Mouse (Mus musculus) right cerebral cortex, postnatal 36 days (tissue): ENCODE data around the gene Mettl3.

Experiments used
- DNase-seq, 2 experiments: peaks; one replicate each; pipeline ENCODE4 v3.0.0; 2022; ENCODE audit warnings: low spot score in 2 of 2, mixed read lengths in 1 of 2

Mettl3 gene

DNA sequence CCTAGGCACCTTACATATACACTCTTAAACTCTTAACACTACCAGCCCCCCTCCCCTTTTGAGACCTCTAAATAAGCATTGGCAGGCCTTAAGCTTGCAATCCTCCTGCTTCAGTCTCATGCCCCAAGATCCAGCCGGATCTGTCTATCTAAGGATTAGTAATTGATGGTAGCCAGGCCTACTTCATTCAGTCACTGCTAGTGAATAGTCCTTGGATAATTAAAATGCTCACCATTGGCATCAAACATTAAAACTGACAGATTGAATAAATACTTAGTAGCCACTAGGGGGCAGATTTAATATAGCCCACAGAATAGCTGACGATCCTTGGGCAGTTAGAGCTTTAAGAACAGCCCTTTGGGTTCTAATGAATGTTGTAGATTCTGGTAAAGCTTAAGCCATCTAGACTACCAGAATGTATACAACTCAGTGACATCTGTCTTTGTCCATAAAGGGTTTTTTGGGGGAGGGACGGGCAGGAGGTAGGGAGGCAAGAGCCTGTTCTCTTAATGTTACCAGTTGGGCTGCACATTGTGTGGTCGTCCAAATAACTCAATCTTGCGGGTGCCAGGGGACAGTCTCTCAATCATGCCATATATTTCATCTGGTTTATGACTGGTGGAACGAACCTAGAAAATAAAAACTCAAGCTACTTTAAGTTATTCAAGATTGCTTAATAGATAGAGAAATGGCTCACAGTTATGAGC lies 9.2 kb downstream of the Mettl3 start:
- DNase-seq, result no peak

GRCm38 (mm10) chr14:52284191-52284590 lies 20.7 kb downstream of the Mettl3 start:
- DNase-seq, result no peak

DNA sequence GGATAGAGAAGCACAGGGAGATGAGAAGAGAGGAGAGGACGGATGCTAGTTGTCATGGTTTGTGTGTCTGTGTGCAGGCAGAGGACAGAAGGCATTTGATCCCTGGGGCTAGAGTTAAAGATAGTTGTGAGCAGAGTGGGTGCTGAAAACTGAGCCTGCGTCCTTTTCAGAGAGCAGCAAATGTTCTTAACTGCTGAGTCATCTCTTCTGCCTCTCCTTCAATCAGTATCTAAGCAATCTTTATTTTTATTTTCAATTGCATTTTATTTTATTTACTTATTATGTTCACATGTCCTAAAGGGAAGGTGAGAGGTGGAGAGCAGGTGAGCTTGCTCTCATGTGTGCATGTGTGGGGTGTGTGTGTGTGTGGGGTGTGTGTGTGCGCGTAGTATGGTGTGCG lies 21.3 kb downstream of the Mettl3 start:
- DNase-seq, result no peak

GRCm38 (mm10) chr14:52279747-52280120 lies 25.2 kb downstream of the Mettl3 start:
- DNase-seq, result no peak

DNA sequence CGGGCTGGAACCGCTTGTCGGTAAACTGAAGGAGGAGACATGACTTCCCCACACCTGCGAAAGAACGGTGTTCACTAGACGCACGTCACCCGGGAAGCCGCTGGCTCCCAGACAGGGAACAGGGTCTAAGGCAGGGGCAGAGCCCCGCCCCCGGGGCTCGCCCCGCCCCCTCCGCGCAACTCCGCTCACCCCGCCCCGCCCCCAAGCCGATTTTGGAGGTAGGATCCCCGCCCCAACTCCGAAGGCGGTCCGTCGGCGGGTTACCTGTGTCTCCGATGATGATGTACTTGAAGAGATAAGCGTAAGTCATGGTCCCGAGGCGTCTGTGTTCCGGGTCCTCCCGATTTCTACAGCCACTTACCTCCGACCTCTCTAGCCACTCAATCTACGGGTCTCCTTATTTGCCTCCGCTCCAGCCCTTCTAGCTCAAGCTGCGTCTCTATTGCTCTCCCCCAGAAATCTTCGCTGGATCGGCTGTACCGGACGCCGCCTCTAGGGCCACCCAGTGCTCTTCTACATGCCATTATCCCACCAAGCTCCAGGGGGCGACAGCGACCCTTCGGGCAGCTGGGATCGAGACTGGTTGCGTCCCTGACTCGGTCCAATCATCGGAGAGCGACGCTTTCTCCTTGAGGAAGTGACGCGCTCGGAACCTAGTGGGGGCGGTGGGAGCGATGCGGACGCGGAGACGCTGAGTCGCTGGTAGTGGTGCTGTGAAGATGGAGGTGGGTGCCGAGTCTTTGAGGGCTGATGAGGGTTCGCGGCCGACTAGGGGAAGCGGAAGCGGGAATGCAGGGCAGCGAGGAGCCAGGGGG lies 25.8 kb downstream of the Mettl3 start, which contains the start of the genes Tox4 and Rab2b:
Gene Tox4 (plus strand): TSS at position 215 of the 815 bp plus-strand sequence.
Gene Rab2b (minus strand): TSS at position 614 of the 815 bp plus-strand sequence.
- peak; percentile 99 for DNase-seq

GRCm38 (mm10) chr14:52277210-52277609 lies 27.7 kb downstream of the Mettl3 start:
- no peak for DNase-seq

DNA sequence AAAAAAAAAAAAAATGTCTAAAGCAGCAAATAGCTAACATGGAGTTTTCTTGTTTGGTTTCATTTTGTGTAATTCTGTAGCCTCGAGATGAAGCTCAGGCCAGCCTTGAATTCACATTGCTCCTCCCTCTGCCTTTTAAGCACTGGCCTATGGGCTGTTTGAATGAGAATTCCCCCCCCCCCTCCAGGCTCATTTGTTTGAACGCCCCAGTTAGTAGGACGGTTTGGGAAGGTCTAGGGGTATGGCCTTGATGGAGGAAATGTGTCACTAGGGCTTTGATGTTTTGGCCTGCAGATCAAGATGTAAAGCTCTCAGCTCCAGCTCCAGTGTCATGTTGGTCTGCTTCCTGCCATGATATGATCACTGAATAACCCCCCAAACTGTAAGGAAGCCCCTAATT lies 32.1 kb downstream of the Mettl3 start:
- no peak for DNase-seq

DNA sequence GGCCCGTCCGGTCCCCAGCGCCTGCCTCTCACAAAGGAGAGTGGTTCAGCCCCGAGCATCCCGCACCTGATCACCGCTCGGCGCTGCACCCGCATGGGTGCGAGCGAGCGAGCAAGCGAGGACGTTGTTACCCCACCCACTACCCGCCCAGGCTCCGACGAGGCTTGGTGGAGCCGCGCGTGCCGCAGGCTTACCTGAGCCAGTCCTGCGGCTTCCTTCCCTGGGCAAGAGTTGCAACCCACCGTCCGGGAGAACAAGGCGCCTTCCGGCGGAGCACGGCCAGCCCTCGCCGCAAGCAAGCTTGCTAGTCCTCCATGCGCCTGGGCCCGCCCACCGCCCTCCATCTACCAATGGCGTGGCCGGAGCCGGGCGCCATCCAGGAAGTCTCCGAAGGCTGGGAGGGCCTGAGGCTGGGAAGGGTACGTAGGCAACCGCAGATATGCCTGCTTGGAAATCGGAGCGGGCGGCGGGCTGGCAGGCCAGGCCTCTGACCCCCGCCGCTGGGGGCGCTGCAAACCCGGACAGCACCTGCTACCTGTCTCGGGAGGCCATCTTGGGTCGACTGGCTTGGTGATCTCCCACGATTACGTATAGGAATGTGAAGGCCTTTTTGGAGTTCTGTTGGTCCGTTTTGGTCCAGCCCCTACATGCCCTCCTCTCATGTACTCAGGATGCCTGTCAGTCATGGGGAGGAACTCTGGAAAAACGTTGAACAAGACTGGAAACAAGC lies 47.3 kb downstream of the Mettl3 start, which contains the start of gene Chd8:
Gene Chd8 (minus strand): TSS at position 297 of the 730 bp plus-strand sequence.
- peak; percentile 98 for DNase-seq

DNA sequence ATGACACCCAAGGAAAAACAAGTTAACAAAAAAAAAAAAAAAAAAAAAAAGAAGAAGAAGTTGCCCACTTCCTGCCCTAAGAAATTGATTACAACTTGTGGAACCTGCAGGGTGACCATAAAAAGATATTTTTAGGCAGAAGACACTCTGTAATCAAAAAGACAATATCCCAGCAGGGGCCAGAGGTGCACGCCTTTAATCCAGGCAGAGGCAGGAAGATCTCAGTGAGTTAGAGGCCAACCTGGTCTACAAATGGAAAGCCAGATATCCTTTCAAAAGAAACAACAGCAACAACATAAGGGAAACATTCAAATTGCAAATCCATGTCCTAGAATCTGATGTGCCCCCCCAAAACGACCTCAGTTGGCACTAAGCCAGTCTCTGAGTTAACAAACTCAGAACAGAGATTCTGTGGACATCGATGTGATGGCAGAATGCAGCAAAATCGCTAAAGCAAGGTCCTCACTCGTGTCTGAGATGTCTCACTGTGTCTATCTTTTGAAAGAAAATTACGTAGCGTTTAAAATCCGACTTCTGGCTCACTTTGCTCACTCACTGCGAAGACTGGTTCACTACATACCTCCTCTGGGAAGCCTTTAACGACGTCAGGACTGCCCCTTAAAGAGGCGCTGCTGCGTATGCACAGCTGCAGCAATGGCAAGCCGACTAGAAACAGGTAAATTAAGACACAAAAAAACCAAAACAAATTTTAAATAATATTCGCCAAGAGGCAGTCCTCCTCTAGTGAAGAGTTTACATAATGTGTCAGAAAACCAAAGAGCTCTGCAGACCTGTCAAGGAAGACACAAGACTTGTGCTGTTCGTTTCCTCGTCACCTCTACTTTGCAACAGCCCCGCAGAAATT lies 48.4 kb downstream of the Mettl3 start:
- DNase-seq, result peak in 1 of 2 experiments; percentile 17

- DNase-seq, result no peak
Observed at GRCm38 (mm10) chr14:52246129-52246528, 58.8 kb downstream of the Mettl3 start.
